Mouse (Mus musculus): Measurements from ENCODE around the gene Gm49358.

DNA sequence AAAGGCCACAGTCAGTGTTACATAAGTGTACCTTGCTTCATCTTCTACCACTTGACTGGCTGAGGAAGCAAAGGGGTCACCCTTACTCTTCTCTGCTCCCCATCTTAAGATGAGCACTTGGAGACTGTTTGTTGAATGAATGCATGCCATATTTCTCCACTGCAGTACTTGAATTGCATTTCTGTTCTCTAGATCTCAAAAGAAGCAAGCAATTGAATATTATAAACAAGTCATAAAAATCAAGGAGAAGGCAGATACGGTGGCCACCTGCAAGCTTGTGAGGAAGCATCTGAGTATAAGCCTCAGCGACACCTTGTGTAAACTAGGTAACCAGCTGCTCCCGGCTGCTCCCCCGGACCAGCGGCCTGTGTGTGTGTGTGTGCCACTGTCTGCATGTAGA is at the start of gene Gm49358:
- TF ChIP-seq GATA1 (IDR thresholded peaks at IDR 0.05; ENCODE audit: borderline replicate concordance, low read length) (no peak), FLI1 (IDR thresholded peaks at IDR 0.05; ENCODE audit: low read length) (no peak)

Data from megakaryocyte, embryonic 14.5 days (primary cell).